Mouse (Mus musculus) hindbrain, embryonic 11.5 days (tissue): ENCODE results near the gene H2-Ob. TPM values are rescaled to one million over a fixed set of nuclear protein-coding genes. Genes with fewer than 3 reads are reported as not detected.
A peak's percentile ranks its signal among the peaks of the same experiment; 100 is the strongest.

Experiments
- ATAC-seq: fragments of 200-750 bp; cut with Nextera tagmentation; 2 replicates; pipeline ENCODE4 v1.8.0; 2017; ENCODE audit warnings: mild to moderate bottlenecking, moderate TSS enrichment, moderate library complexity; ENCODE audit not compliant: low FRiP score
- DNase-seq: peaks from one replicate; pipeline ENCODE4 v3.0.0-alpha.2; 2015; ENCODE audit warnings: low spot score
- H3K27ac ChIP-seq: fragments of 300-500 bp; sonication (generic); 2 replicates; pipeline ENCODE4 v1.5.1; 2014; ENCODE audit warnings: mild to moderate bottlenecking, low read depth, low read length
- H3K27me3 ChIP-seq: fragments of 300-500 bp; sonication (generic); 2 replicates; pipeline ENCODE4 v1.6.1; 2014; ENCODE audit warnings: mild to moderate bottlenecking, low read length, moderate library complexity, mixed read lengths; ENCODE audit not compliant: control insufficient read depth, insufficient read depth
- H3K36me3 ChIP-seq: fragments of 300-500 bp; sonication (generic); 2 replicates; pipeline ENCODE4 v1.6.1; 2014; ENCODE audit warnings: mild to moderate bottlenecking, low read length, moderate library complexity, mixed read lengths; ENCODE audit not compliant: control insufficient read depth, insufficient read depth
- H3K4me1 ChIP-seq: fragments of 300-500 bp; sonication (generic); replicated peaks from 2 replicates; pipeline ENCODE4 v1.6.1; 2014; ENCODE audit warnings: low read length, mixed read lengths; ENCODE audit not compliant: control insufficient read depth, insufficient read depth
- H3K4me2 ChIP-seq: fragments of 300-500 bp; sonication (generic); replicated peaks from 2 replicates; pipeline ENCODE4 v1.6.1; 2014; ENCODE audit warnings: mild to moderate bottlenecking, low read depth, low read length
- H3K4me3 ChIP-seq: fragments of 300-500 bp; sonication (generic); 2 replicates; pipeline ENCODE4 v1.5.1; 2014; ENCODE audit warnings: low read depth, low read length
- H3K9ac ChIP-seq: fragments of 300-500 bp; sonication (generic); 2 replicates; pipeline ENCODE4 v1.6.1; 2014; ENCODE audit warnings: low read depth, low read length
- H3K9me3 ChIP-seq: fragments of 300-500 bp; sonication (generic); 2 replicates; pipeline ENCODE4 v1.6.1; 2016; ENCODE audit warnings: low read length; ENCODE audit not compliant: control insufficient read depth
- WGBS: fragments of 180-500 bp; shearing (Covaris S2); extraction: QIAGEN DNeasy Blood & Tissue Kit; methylation state at CpG from one replicate; pipeline ENCODE4 v1.1.7; 2014; 5-methylcytosine and 5-hydroxymethylcytosine counted together
- polyA plus RNA-seq: library from polyadenylated mRNA; unstranded; fragments of >200 nt; fragmentation: Nextera tagmentation; extraction: Ambion mirVana; gene quantifications from 2 replicates; pipeline ENCODE4 v1.2.1, GENCODE M21; 2014

H2-Ob gene
- polyA plus RNA-seq, 1 experiment from 2014 or later: not detected

GRCm38 (mm10) chr17:34240366-34240765 lies 1.7 kb downstream of the H2-Ob start:
- WGBS: 75% methylated on average over 3 of the region's 3 CpGs
- no peaks in the 10 kb centered on the region for H3K36me3 ChIP-seq
- H3K4me2 ChIP-seq: no peak overlapping the region

GRCm38 (mm10) chr17:34240916-34241315 lies 2.2 kb downstream of the H2-Ob start:
- WGBS: 85% methylated on average over 6 of the region's 6 CpGs
- no peak overlapping the region for H3K4me2 ChIP-seq
- H3K4me1 ChIP-seq: no peaks in the 10 kb centered on the region
- H3K27ac ChIP-seq: no peak overlapping the region
- no peaks in the 10 kb centered on the region for H3K9me3 ChIP-seq
- ATAC-seq: no peak
- H3K4me3 ChIP-seq: no peak overlapping the region
- no peaks in the 10 kb centered on the region for H3K36me3 ChIP-seq
- no peak overlapping the region for H3K9ac ChIP-seq
- H3K27me3 ChIP-seq: no peaks in the 10 kb centered on the region
- DNase-seq: no peak

More at GRCm38 (mm10) chr17:34240366-34240765, 1.7 kb downstream of the H2-Ob start:
- ATAC-seq (no peak), DNase-seq (no peak)
- no peak overlapping the region for H3K27ac ChIP-seq
- no peaks in the 10 kb centered on the region for H3K9me3 ChIP-seq
- H3K9ac ChIP-seq: no peak overlapping the region
- no peaks in the 10 kb centered on the region for H3K4me1 ChIP-seq
- no peaks in the 10 kb centered on the region for H3K27me3 ChIP-seq
- no peak overlapping the region for H3K4me3 ChIP-seq

- WGBS: 85% methylated on average over 4 of the region's 4 CpGs
- Histone ChIP-seq H3K4me3 (no peak overlapping the region), H3K9ac (no peak overlapping the region), H3K9me3 (no peaks in the 10 kb centered on the region), H3K4me1 (no peaks in the 10 kb centered on the region), H3K27ac (no peak overlapping the region), H3K27me3 (no peaks in the 10 kb centered on the region), H3K4me2 (no peak overlapping the region), H3K36me3 (no peaks in the 10 kb centered on the region)
- ATAC-seq (no peak), DNase-seq (no peak)
These were observed 6.0 kb downstream of the H2-Ob start for GRCm38 (mm10) chr17:34244656-34245055.

- H3K4me3 ChIP-seq: no peak overlapping the region
- H3K36me3 ChIP-seq: no peaks in the 10 kb centered on the region
- no peaks in the 10 kb centered on the region for H3K9me3 ChIP-seq
- no peak for DNase-seq
- no peak overlapping the region for H3K27ac ChIP-seq
- ATAC-seq: no peak
- 89% methylated on average over 3 of the region's 3 CpGs for WGBS
- no peak overlapping the region for H3K4me2 ChIP-seq
- no peaks in the 10 kb centered on the region for H3K27me3 ChIP-seq
- H3K4me1 ChIP-seq: no peaks in the 10 kb centered on the region
- H3K9ac ChIP-seq: no peak overlapping the region
These were observed 8.3 kb downstream of the H2-Ob start for GRCm38 (mm10) chr17:34247047-34247446.

GRCm38 (mm10) chr17:34248764-34249163 lies 10.1 kb downstream of the H2-Ob start:
- no peaks in the 10 kb centered on the region for H3K27me3 ChIP-seq
- no peak overlapping the region for H3K4me2 ChIP-seq
- H3K9me3 ChIP-seq: no peaks in the 10 kb centered on the region
- no peak for DNase-seq
- WGBS: 82% methylated on average over 2 of the region's 2 CpGs
- no peak overlapping the region for H3K9ac ChIP-seq
- H3K36me3 ChIP-seq: no peaks in the 10 kb centered on the region
- no peak overlapping the region for H3K4me3 ChIP-seq
- no peak overlapping the region for H3K27ac ChIP-seq
- no peaks in the 10 kb centered on the region for H3K4me1 ChIP-seq
- no peak for ATAC-seq

GRCm38 (mm10) chr17:34249361-34249760 lies 10.7 kb downstream of the H2-Ob start:
- ATAC-seq: no peak
- no peak for DNase-seq
- H3K4me3 ChIP-seq: no peak overlapping the region
- no peak overlapping the region for H3K4me2 ChIP-seq
- no peak overlapping the region for H3K9ac ChIP-seq
- WGBS: 49% methylated on average over 3 of the region's 3 CpGs
- H3K27me3 ChIP-seq: no peaks in the 10 kb centered on the region
- H3K9me3 ChIP-seq: no peaks in the 10 kb centered on the region
- H3K27ac ChIP-seq: no peak overlapping the region
- H3K4me1 ChIP-seq: no peaks in the 10 kb centered on the region
- H3K36me3 ChIP-seq: no peaks in the 10 kb centered on the region

- DNase-seq: peak; percentile 70
- Histone ChIP-seq H3K4me3 (no peak overlapping the region), H3K27ac (no peak overlapping the region), H3K4me1 (no peaks in the 10 kb centered on the region), H3K9ac (no peak overlapping the region), H3K36me3 (no peaks in the 10 kb centered on the region), H3K9me3 (no peaks in the 10 kb centered on the region), H3K27me3 (no peaks in the 10 kb centered on the region), H3K4me2 (no peak overlapping the region)
- no peak for ATAC-seq
- WGBS: 22% methylated on average over 4 of the region's 4 CpGs
These were observed 11.2 kb downstream of the H2-Ob start for GRCm38 (mm10) chr17:34249878-34250277.

- no peaks in the 10 kb centered on the region for H3K4me1 ChIP-seq
- no peaks in the 10 kb centered on the region for H3K9me3 ChIP-seq
- H3K27me3 ChIP-seq: no peaks in the 10 kb centered on the region
- H3K27ac ChIP-seq: no peak overlapping the region
- H3K4me3 ChIP-seq: no peak overlapping the region
- DNase-seq (no peak), ATAC-seq (no peak)
- no peak overlapping the region for H3K9ac ChIP-seq
- 56% methylated on average over 4 of the region's 4 CpGs for WGBS
- no peak overlapping the region for H3K4me2 ChIP-seq
- no peaks in the 10 kb centered on the region for H3K36me3 ChIP-seq
These were observed 13.0 kb downstream of the H2-Ob start for GRCm38 (mm10) chr17:34251666-34252065.

- ATAC-seq (no peak), DNase-seq (no peak)
- WGBS: 82% methylated on average over 5 of the region's 5 CpGs
- no peak overlapping the region for H3K9ac ChIP-seq
- no peak overlapping the region for H3K4me2 ChIP-seq
- no peaks in the 10 kb centered on the region for H3K27me3 ChIP-seq
- H3K9me3 ChIP-seq: no peaks in the 10 kb centered on the region
- H3K4me3 ChIP-seq: no peak overlapping the region
- no peaks in the 10 kb centered on the region for H3K36me3 ChIP-seq
- H3K4me1 ChIP-seq: no peaks in the 10 kb centered on the region
- H3K27ac ChIP-seq: no peak overlapping the region
These were observed 17.8 kb downstream of the H2-Ob start for GRCm38 (mm10) chr17:34256501-34256900.
